Mouse (Mus musculus): Measurements from ENCODE around the gene Micu1.

Gene Micu1

GRCm38 (mm10) chr10:59809991-59810574, 107.8 kb downstream of the Micu1 start:
- no peak for DNase-seq (ENCODE audit: low read depth, low spot score)

- DNase-seq (ENCODE audit: low read depth, low spot score), result no peak
These were observed 110.7 kb downstream of the Micu1 start for GRCm38 (mm10) chr10:59812939-59813338.

- no peak for DNase-seq (ENCODE audit: low read depth, low spot score)
These were observed 111.5 kb downstream of the Micu1 start for GRCm38 (mm10) chr10:59813759-59814158.

GRCm38 (mm10) chr10:59814505-59815155, 112.4 kb downstream of the Micu1 start:
- no peak for DNase-seq (ENCODE audit: low read depth, low spot score)

- no peak for DNase-seq (ENCODE audit: low read depth, low spot score)
These were observed 114.3 kb downstream of the Micu1 start for GRCm38 (mm10) chr10:59816569-59816968.

- no peak for DNase-seq (ENCODE audit: low read depth, low spot score)
These were observed 115.3 kb downstream of the Micu1 start for GRCm38 (mm10) chr10:59817528-59817927.

GRCm38 (mm10) chr10:59817991-59818390, 115.7 kb downstream of the Micu1 start:
- no peak for DNase-seq (ENCODE audit: low read depth, low spot score)

GRCm38 (mm10) chr10:59819146-59819545, 116.9 kb downstream of the Micu1 start:
- no peak for DNase-seq (ENCODE audit: low read depth, low spot score)

GRCm38 (mm10) chr10:59820886-59821285, 118.6 kb downstream of the Micu1 start:
- DNase-seq (ENCODE audit: low read depth, low spot score), result no peak

GRCm38 (mm10) chr10:59821334-59822066, 119.2 kb downstream of the Micu1 start:
- DNase-seq (ENCODE audit: low read depth, low spot score), result no peak

GRCm38 (mm10) chr10:59822857-59823256, 120.6 kb downstream of the Micu1 start:
- DNase-seq (ENCODE audit: low read depth, low spot score), result no peak

- DNase-seq (ENCODE audit: low read depth, low spot score), result no peak
These were observed 123.0 kb downstream of the Micu1 start for GRCm38 (mm10) chr10:59825137-59825812.

- no peak for DNase-seq (ENCODE audit: low read depth, low spot score)
These were observed 127.6 kb downstream of the Micu1 start for GRCm38 (mm10) chr10:59829886-59830285.

GRCm38 (mm10) chr10:59831950-59832349, 129.7 kb downstream of the Micu1 start:
- DNase-seq (ENCODE audit: low read depth, low spot score), result no peak

GRCm38 (mm10) chr10:59835301-59836155, 133.3 kb downstream of the Micu1 start:
- no peak for DNase-seq (ENCODE audit: low read depth, low spot score)

- no peak for DNase-seq (ENCODE audit: low read depth, low spot score)
These were observed 135.2 kb downstream of the Micu1 start for GRCm38 (mm10) chr10:59837490-59837889.

GRCm38 (mm10) chr10:59841434-59841833, 139.2 kb downstream of the Micu1 start:
- no peak for DNase-seq (ENCODE audit: low read depth, low spot score)

GRCm38 (mm10) chr10:59843125-59843524, 140.8 kb downstream of the Micu1 start:
- no peak for DNase-seq (ENCODE audit: low read depth, low spot score)

- no peak for DNase-seq (ENCODE audit: low read depth, low spot score)
These were observed 142.4 kb downstream of the Micu1 start for GRCm38 (mm10) chr10:59844686-59845085.

- no peak for DNase-seq (ENCODE audit: low read depth, low spot score)
These were observed 144.1 kb downstream of the Micu1 start for GRCm38 (mm10) chr10:59846416-59846815.

Measured in retina, adult 2 months (tissue).